Comparison of ENCODE assay signal across 10 mouse cellular contexts in genomic region chr10:43310781-43311392, GRCm38 (mm10).
DNase-seq lines count a peak whose midpoint lies in the region; ATAC-seq and TF ChIP-seq lines count a peak whose summit lies in the region.
"Had no signal": no experiment of that assay in that cellular context is flagged by ENCODE, and none has a peak within 500 bp of the region (broad histone marks: within the 10 kb centered on the region; RNA-seq: fewer than 3 reads in every experiment).

No protein-coding gene starts in this region.

- H3K36me3 ChIP-seq in embryonic facial prominence, embryonic 14.5 days (ENCODE audit: control insufficient read depth, insufficient read depth, low read length): no peaks in the 10 kb centered on the region
- H3K36me3 ChIP-seq in embryonic facial prominence, embryonic 10.5 days (replicated peaks): peaks cover 1% of the 10 kb centered on the region
- H3K36me3 ChIP-seq in neural tube, embryonic 15.5 days: no peaks in the 10 kb centered on the region
- no peaks in the 10 kb centered on the region for H3K36me3 ChIP-seq in hindbrain, postnatal 0 days (ENCODE audit: insufficient read depth, low read length)
- no peaks in the 10 kb centered on the region for H3K36me3 ChIP-seq in stomach, embryonic 14.5 days (ENCODE audit: control insufficient read depth, insufficient read depth, low read length)

- 69% methylated on average over 10 of the region's 10 CpGs for WGBS in embryonic facial prominence, embryonic 14.5 days
- WGBS in embryonic facial prominence, embryonic 10.5 days: 76% methylated on average over 10 of the region's 10 CpGs
- WGBS in neural tube, embryonic 15.5 days: 46% methylated on average over 10 of the region's 10 CpGs
- 30% methylated on average over 10 of the region's 10 CpGs for WGBS in hindbrain, postnatal 0 days
- WGBS in stomach, embryonic 14.5 days: 63% methylated on average over 10 of the region's 10 CpGs

- ATAC-seq in embryonic facial prominence, embryonic 14.5 days (ENCODE audit: low read depth): no peak
- 0 out of 2 replicates have a peak, but pooled peaks have one; percentile 45 for ATAC-seq in neural tube, embryonic 15.5 days (ENCODE audit: low FRiP score)
- ATAC-seq in hindbrain, postnatal 0 days: no peak
- ATAC-seq in stomach, embryonic 14.5 days (ENCODE audit: insufficient number of reproducible peaks, insufficient read depth, low FRiP score, low read depth): peak; percentile 46; the same call in 1 of the 2 replicates
- ATAC-seq: CD4-positive, CD25-positive, alpha-beta regulatory T cell, adult 4 months had no signal

- H3K9ac ChIP-seq in embryonic facial prominence, embryonic 14.5 days (ENCODE audit: low read depth, low read length): no peak overlapping the region
- H3K9ac ChIP-seq in neural tube, embryonic 15.5 days (replicated peaks): no peak overlapping the region
- H3K9ac ChIP-seq in hindbrain, postnatal 0 days (replicated peaks; ENCODE audit: low read length): no peak overlapping the region
- no peak overlapping the region for H3K9ac ChIP-seq in stomach, embryonic 14.5 days (replicated peaks; ENCODE audit: low read depth, low read length)

- H3K4me1 ChIP-seq in embryonic facial prominence, embryonic 14.5 days (ENCODE audit: control insufficient read depth, insufficient read depth, low read length): peaks cover 4% of the 10 kb centered on the region; the same call in 1 of the 2 replicates
- H3K4me1 ChIP-seq in embryonic facial prominence, embryonic 10.5 days: no peaks in the 10 kb centered on the region
- peaks cover 21% of the 10 kb centered on the region for H3K4me1 ChIP-seq in neural tube, embryonic 15.5 days
- H3K4me1 ChIP-seq in hindbrain, postnatal 0 days (ENCODE audit: insufficient read depth, low read length): peaks cover 6% of the 10 kb centered on the region; the same call in 1 of the 2 replicates
- peaks cover 9% of the 10 kb centered on the region; the same call in 1 of the 2 replicates for H3K4me1 ChIP-seq in stomach, embryonic 14.5 days (ENCODE audit: control insufficient read depth, insufficient read depth, low read length)

- H3K27me3 ChIP-seq in embryonic facial prominence, embryonic 14.5 days (replicated peaks; ENCODE audit: control insufficient read depth, insufficient read depth, low read length): no peaks in the 10 kb centered on the region
- no peaks in the 10 kb centered on the region for H3K27me3 ChIP-seq in embryonic facial prominence, embryonic 10.5 days (replicated peaks; ENCODE audit: low read depth, poor library complexity, severe bottlenecking)
- H3K27me3 ChIP-seq in neural tube, embryonic 15.5 days (replicated peaks): no peaks in the 10 kb centered on the region
- H3K27me3 ChIP-seq in hindbrain, postnatal 0 days (ENCODE audit: insufficient read depth, low read length): no peaks in the 10 kb centered on the region
- no peaks in the 10 kb centered on the region for H3K27me3 ChIP-seq in stomach, embryonic 14.5 days (ENCODE audit: control insufficient read depth, insufficient read depth, low read length)

- peaks cover 4% of the 10 kb centered on the region; the same call in 1 of the 2 replicates for H3K9me3 ChIP-seq in embryonic facial prominence, embryonic 14.5 days (ENCODE audit: control insufficient read depth, low read length)
- H3K9me3 ChIP-seq in embryonic facial prominence, embryonic 10.5 days: no peaks in the 10 kb centered on the region
- no peaks in the 10 kb centered on the region for H3K9me3 ChIP-seq in neural tube, embryonic 15.5 days (replicated peaks)
- no peaks in the 10 kb centered on the region for H3K9me3 ChIP-seq in hindbrain, postnatal 0 days (ENCODE audit: low read length)
- no peaks in the 10 kb centered on the region for H3K9me3 ChIP-seq in stomach, embryonic 14.5 days (ENCODE audit: control insufficient read depth, low read depth, low read length)

- no peak overlapping the region for H3K4me2 ChIP-seq in embryonic facial prominence, embryonic 14.5 days (ENCODE audit: low read depth, low read length)
- H3K4me2 ChIP-seq in neural tube, embryonic 15.5 days: no peak overlapping the region
- H3K4me2 ChIP-seq in hindbrain, postnatal 0 days (ENCODE audit: low read depth, low read length): no peak overlapping the region
- H3K4me2 ChIP-seq in stomach, embryonic 14.5 days (replicated peaks; ENCODE audit: low read depth, low read length): no peak overlapping the region

- peak; percentile 39 for DNase-seq in embryonic facial prominence, embryonic 14.5 days (ENCODE audit: low spot score)
- no peak for DNase-seq in embryonic facial prominence, embryonic 10.5 days (ENCODE audit: low spot score)
- no peak for DNase-seq in neural tube, embryonic 10.5 days (ENCODE audit: extremely low spot score, low spot score)
- peak; percentile 50 for DNase-seq in hindbrain, postnatal 0 days (ENCODE audit: low spot score)
- no peak for DNase-seq in frontal cortex, adult 2 months (ENCODE audit: extremely low spot score in 1 of 2, low spot score in 1 of 2)
- no peak for DNase-seq in left cerebral cortex, adult 8-10 months (ENCODE audit: low spot score in 2 of 2)
- DNase-seq: layer of hippocampus, postnatal 36 days had no signal

- TF ChIP-seq CTCF in hindbrain, postnatal 0 days (IDR thresholded peaks at IDR 0.05; ENCODE audit: low read depth): no peak

- H3K27ac ChIP-seq in embryonic facial prominence, embryonic 14.5 days (replicated peaks; ENCODE audit: low read depth, low read length): no peak overlapping the region
- no peak overlapping the region for H3K27ac ChIP-seq in embryonic facial prominence, embryonic 10.5 days (replicated peaks)
- no peak overlapping the region for H3K27ac ChIP-seq in neural tube, embryonic 15.5 days (replicated peaks)
- H3K27ac ChIP-seq in hindbrain, postnatal 0 days: no peak overlapping the region
- no peak overlapping the region for H3K27ac ChIP-seq in stomach, embryonic 14.5 days (ENCODE audit: low read length)

- no peak overlapping the region for H3K4me3 ChIP-seq in embryonic facial prominence, embryonic 14.5 days (ENCODE audit: low read depth, low read length)
- no peak overlapping the region for H3K4me3 ChIP-seq in embryonic facial prominence, embryonic 10.5 days
- no peak overlapping the region for H3K4me3 ChIP-seq in neural tube, embryonic 15.5 days (replicated peaks)
- no peak overlapping the region for H3K4me3 ChIP-seq in hindbrain, postnatal 0 days (ENCODE audit: low read length)
- H3K4me3 ChIP-seq in stomach, embryonic 14.5 days (ENCODE audit: low read depth, low read length): no peak overlapping the region

Comparison
In these comparisons a context has a peak if more than half of its experiments do, and no peak if none do; other contexts are left out.
1. DNase-seq: peak in embryonic facial prominence, embryonic 14.5 days (single experiment) and hindbrain, postnatal 0 days (single experiment); none in embryonic facial prominence, embryonic 10.5 days (single experiment), neural tube, embryonic 10.5 days (single experiment), frontal cortex, adult 2 months (0 of 2) and left cerebral cortex, adult 8-10 months (0 of 2).
2. ATAC-seq: peak in neural tube, embryonic 15.5 days (single experiment) and stomach, embryonic 14.5 days (single experiment); none in embryonic facial prominence, embryonic 14.5 days (single experiment) and hindbrain, postnatal 0 days (single experiment).